19 mouse cellular contexts compared by ENCODE assay signal in genomic region chr4:129568366-129568765, GRCm38 (mm10). TPM values are rescaled to one million over a fixed set of nuclear protein-coding genes. Genes with fewer than 3 reads are reported as not detected.
A peak's percentile ranks its signal among the peaks of the same experiment; 100 is the strongest.
DNase-seq lines count a peak whose midpoint lies in the region.
"Had no signal": no experiment of that assay in that cellular context is flagged by ENCODE, and none has a peak within 500 bp of the region (broad histone marks: within the 10 kb centered on the region; RNA-seq: fewer than 3 reads in every experiment).

No protein-coding gene starts in this region.

- DNase-seq in adrenal gland, adult 2 months = peak; percentile 61
- DNase-seq in adrenal gland, adult 8-10 months = no peak
- DNase-seq in adrenal gland, postnatal 14 days = peak; percentile 45
- no peak for DNase-seq in adrenal gland, postnatal 10 days
- DNase-seq in induced T-regulatory cell, adult 2 months (ENCODE audit: low read depth) = peak; percentile 49
- no peak for DNase-seq in left cerebral cortex, postnatal 4 days
- DNase-seq: adrenal gland, postnatal 25 days; B cell, adult 2 months; cerebellum, adult 11 months; cerebellum, adult 11-12 months; cerebellum, adult 18-20 months; cerebellum, adult 2 months; cerebellum, adult 8-10 months; cerebellum, adult 9-10 months; cerebellum, adult 9-11 months had no signal

- intact Hi-C loops in left cerebral cortex, postnatal 4 days (cut with DNase I) = no loop called here

RNA-seq across cellular contexts. Expression of gene Lck, which starts 5.1 kb away (rescaled TPM):
- 1 to 10 TPM; 3.2 to 4.1 TPM for total RNA-seq in adrenal gland, adult 2 months (2021)
- 1.2 and 1.7 TPM in 2 replicates for polyA plus RNA-seq in adrenal gland, adult 2 months (2012; rRNA removed)
- total RNA-seq in adrenal gland, adult 8-10 months (2022) = 1 to 10 TPM; 1.9 to 3.5 (median 2.6) TPM
- total RNA-seq in adrenal gland, postnatal 14 days (2021) = 5.0 and 26.2 TPM in 2 replicates
- total RNA-seq in adrenal gland, postnatal 10 days (2021) = 1 to 10 TPM; 8.1 to 9.8 TPM
- 10 to 100 TPM; 14.1 to 15.2 TPM for total RNA-seq in left cerebral cortex, postnatal 4 days (2021)

RNA-seq across cellular contexts. Expression of gene Fam167b, which starts 10.0 kb away (rescaled TPM):
- total RNA-seq in adrenal gland, adult 2 months (2021) = 10 to 100 TPM; 29.6 to 31.1 TPM
- 53.7 and 75.5 TPM in 2 replicates for polyA plus RNA-seq in adrenal gland, adult 2 months (2012; rRNA removed)
- 10 to 100 TPM; 25.5 to 43.5 (median 29.0) TPM for total RNA-seq in adrenal gland, adult 8-10 months (2022)
- total RNA-seq in adrenal gland, postnatal 14 days (2021) = 30.6 and 32.3 TPM in 2 replicates
- total RNA-seq in adrenal gland, postnatal 10 days (2021) = 10 to 100 TPM; 24.4 to 28.1 TPM
- not detected for total RNA-seq in left cerebral cortex, postnatal 4 days (2021)
- total RNA-seq: ES-E14, G1E, MEL had no signal
- polyA plus RNA-seq: G1E, Patski had no signal

RNA-seq across cellular contexts. Expression of gene Hdac1, which starts 25.9 kb away (rescaled TPM):
- total RNA-seq in adrenal gland, adult 2 months (2021) = 10 to 100 TPM; 44.4 to 53.9 TPM
- 17.2 and 18.4 TPM in 2 replicates for polyA plus RNA-seq in adrenal gland, adult 2 months (2012; rRNA removed)
- total RNA-seq in adrenal gland, adult 8-10 months (2022) = 10 to 100 TPM; 41.0 to 84.1 (median 61.0) TPM
- total RNA-seq in adrenal gland, postnatal 14 days (2021) = 55.7 and 59.5 TPM in 2 replicates
- 10 to 100 TPM; 54.5 to 59.1 TPM for total RNA-seq in adrenal gland, postnatal 10 days (2021)
- 10 to 100 TPM; 39.8 to 43.5 TPM for total RNA-seq in left cerebral cortex, postnatal 4 days (2021)

RNA-seq across cellular contexts. Expression of gene Eif3i, which starts 32.1 kb away (rescaled TPM):
- 100 to 1,000 TPM; 171 to 194 TPM for total RNA-seq in adrenal gland, adult 2 months (2021)
- 147 and 171 TPM in 2 replicates for polyA plus RNA-seq in adrenal gland, adult 2 months (2012; rRNA removed)
- total RNA-seq in adrenal gland, adult 8-10 months (2022) = 100 to 1,000 TPM; 174 to 190 (median 182) TPM
- 175 and 187 TPM in 2 replicates for total RNA-seq in adrenal gland, postnatal 14 days (2021)
- total RNA-seq in adrenal gland, postnatal 10 days (2021) = 100 to 1,000 TPM; 192 to 198 TPM
- total RNA-seq in left cerebral cortex, postnatal 4 days (2021) = 100 to 1,000 TPM; 137 to 143 TPM

RNA-seq across cellular contexts. Expression of gene Tmem234, which starts 32.1 kb away (rescaled TPM):
- 100 to 1,000 TPM in 1 of 2 experiments, 10 to 100 TPM in 1; 90.9 to 100 TPM for total RNA-seq in adrenal gland, adult 2 months (2021)
- 108 and 125 TPM in 2 replicates for polyA plus RNA-seq in adrenal gland, adult 2 months (2012; rRNA removed)
- 100 to 1,000 TPM; 104 to 120 (median 109) TPM for total RNA-seq in adrenal gland, adult 8-10 months (2022)
- 82.6 and 89.8 TPM in 2 replicates for total RNA-seq in adrenal gland, postnatal 14 days (2021)
- 10 to 100 TPM; 83.6 to 86.2 TPM for total RNA-seq in adrenal gland, postnatal 10 days (2021)
- 100 to 1,000 TPM in 1 of 2 experiments, 10 to 100 TPM in 1; 99.9 to 102 TPM for total RNA-seq in left cerebral cortex, postnatal 4 days (2021)

Comparison
In these comparisons a context has a peak if more than half of its experiments do, and no peak if none do; other contexts are left out.
1. DNase-seq: peak in adrenal gland, adult 2 months (single experiment), adrenal gland, postnatal 14 days (single experiment) and induced T-regulatory cell, adult 2 months (single experiment); none in adrenal gland, adult 8-10 months (single experiment), adrenal gland, postnatal 10 days (single experiment) and left cerebral cortex, postnatal 4 days (single experiment).
2. RNA of gene Fam167b, which starts 10.0 kb away (total RNA-seq): 25.5 to 43.5 TPM in adrenal gland, adult 8-10 months, 29.6 to 31.1 TPM in adrenal gland, adult 2 months, 30.6 to 32.3 TPM in adrenal gland, postnatal 14 days and 24.4 to 28.1 TPM in adrenal gland, postnatal 10 days; not detected in left cerebral cortex, postnatal 4 days; every median in the first group is over 10 times any median in the second.